Mouse (Mus musculus) lung, embryonic 16.5 days (tissue): Measurements from ENCODE around the gene Nprl2. TPM values are rescaled to one million over a fixed set of nuclear protein-coding genes. Genes with fewer than 3 reads are reported as not detected.

Experiments
- ATAC-seq: fragments of 200-750 bp; cut with Nextera tagmentation; 2 replicates; pipeline ENCODE4 v1.8.0; 2017; ENCODE audit warnings: low read depth, mild to moderate bottlenecking, moderate library complexity
- H3K27ac ChIP-seq: fragments of 300-500 bp; sonication (generic); 2 replicates; pipeline ENCODE4 v1.5.1; 2014; ENCODE audit warnings: mild to moderate bottlenecking, control low read depth, low read length
- H3K27me3 ChIP-seq: fragments of 300-500 bp; sonication (generic); 2 replicates; pipeline ENCODE4 v1.6.1; 2014; ENCODE audit warnings: low read depth, low read length, mixed read lengths; ENCODE audit not compliant: control insufficient read depth, insufficient read depth
- H3K36me3 ChIP-seq: fragments of 300-500 bp; sonication (generic); 2 replicates; pipeline ENCODE4 v1.6.1; 2014; ENCODE audit warnings: low read length; ENCODE audit not compliant: control insufficient read depth, insufficient read depth
- H3K4me1 ChIP-seq: fragments of 300-500 bp; sonication (generic); replicated peaks from 2 replicates; pipeline ENCODE4 v1.6.1; 2014; ENCODE audit warnings: low read length, mixed read lengths; ENCODE audit not compliant: control insufficient read depth, insufficient read depth
- H3K4me2 ChIP-seq: fragments of 300-500 bp; sonication (generic); 2 replicates; pipeline ENCODE4 v1.6.1; 2014; ENCODE audit warnings: low read depth, low read length, control low read depth
- H3K4me3 ChIP-seq: fragments of 300-500 bp; sonication (generic); 2 replicates; pipeline ENCODE4 v1.5.1; 2014; ENCODE audit warnings: mild to moderate bottlenecking, low read length, control low read depth
- H3K9ac ChIP-seq: fragments of 300-500 bp; sonication (generic); 2 replicates; pipeline ENCODE4 v1.6.1; 2014; ENCODE audit warnings: low read length, control low read depth
- H3K9me3 ChIP-seq: fragments of 300-500 bp; sonication (generic); 2 replicates; pipeline ENCODE4 v1.6.1; 2016; ENCODE audit warnings: low read length; ENCODE audit not compliant: control insufficient read depth
- WGBS: fragments of 180-500 bp; shearing (Covaris S2); extraction: QIAGEN DNeasy Blood & Tissue Kit; methylation state at CpG from one replicate; pipeline ENCODE4 v1.1.7; 2014; 5-methylcytosine and 5-hydroxymethylcytosine counted together
- polyA plus RNA-seq: library from polyadenylated mRNA; unstranded; fragments of >200 nt; fragmentation: Nextera tagmentation; extraction: Ambion mirVana; gene quantifications from 2 replicates; pipeline ENCODE4 v1.2.1, GENCODE M21; 2015

Gene Nprl2
- 41.9 and 43.7 TPM in 2 replicates for polyA plus RNA-seq

GRCm38 (mm10) chr9:107541474-107542351 lies at the start of gene Nprl2, which contains the start of gene Cyb561d2:
Gene Nprl2, plus strand, starts transcription at chr9:107542226.
Gene Cyb561d2, minus strand, starts transcription at chr9:107542193.
- Histone ChIP-seq H3K36me3 (peaks cover 32% of the 10 kb centered on the region), H3K4me1 (peaks cover 23% of the 10 kb centered on the region), H3K4me2 (peak within 1 kb of the TSS; percentile 93), H3K27me3 (no peaks in the 10 kb centered on the region), H3K4me3 (peak within 1 kb of the TSS; percentile 67), H3K9ac (peak within 1 kb of the TSS; percentile 81), H3K9me3 (no peaks in the 10 kb centered on the region), H3K27ac (peak within 1 kb of the TSS; percentile 28)
- WGBS = under 1% methylated on average over 46 of the region's 46 CpGs
- peak; percentile 89 for ATAC-seq

DNA sequence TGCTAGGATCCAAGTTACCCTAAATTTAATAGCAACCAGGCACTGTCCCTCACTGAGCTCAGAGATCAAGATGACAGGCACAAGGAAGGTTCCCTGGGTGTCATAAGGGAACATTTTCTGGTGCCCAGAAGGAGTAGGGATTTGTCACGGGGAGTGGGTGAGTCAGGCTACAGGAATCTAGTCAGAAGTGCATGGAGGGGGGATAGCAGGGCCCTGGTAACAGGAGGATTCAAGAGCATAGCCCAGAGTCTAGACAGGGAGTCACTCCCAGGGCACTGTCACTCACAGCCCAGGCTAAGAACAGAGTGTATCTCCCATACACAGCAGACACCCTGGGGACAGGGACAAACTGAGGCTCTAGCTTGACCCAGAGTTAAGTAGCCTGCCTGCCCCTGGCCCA lies 48.5 kb upstream of the Nprl2 start:
- WGBS = 38% methylated on average over 1 of the region's 1 CpGs
- Histone ChIP-seq H3K4me1 (no peaks in the 10 kb centered on the region), H3K4me3 (no peak overlapping the region), H3K4me2 (no peak overlapping the region), H3K9ac (no peak overlapping the region), H3K27ac (no peak overlapping the region), H3K9me3 (no peaks in the 10 kb centered on the region), H3K27me3 (no peaks in the 10 kb centered on the region), H3K36me3 (no peaks in the 10 kb centered on the region)
- ATAC-seq = no peak

DNA sequence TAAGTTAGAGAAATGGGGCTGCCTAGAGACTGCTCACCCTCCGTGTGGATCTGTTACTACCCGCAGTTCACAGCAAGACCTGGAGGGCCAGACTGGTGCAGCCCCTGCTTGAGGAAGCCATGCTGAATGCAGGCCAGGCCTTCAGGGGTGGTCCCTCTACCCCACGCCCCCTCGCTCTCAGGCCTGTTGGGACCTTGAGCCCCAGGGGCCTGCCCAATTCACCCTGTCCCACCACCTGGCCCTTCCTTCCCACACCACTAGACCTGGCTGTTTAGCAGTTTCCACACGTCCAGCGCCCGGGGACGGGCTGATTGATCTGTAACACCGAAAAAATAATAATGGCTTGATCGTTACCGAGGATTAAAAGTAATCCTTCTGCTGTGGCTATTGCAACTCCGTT lies 47.8 kb upstream of the Nprl2 start:
- H3K9me3 ChIP-seq = no peaks in the 10 kb centered on the region
- WGBS = 81% methylated on average over 12 of the region's 12 CpGs
- no peak overlapping the region for H3K9ac ChIP-seq
- no peak overlapping the region for H3K4me2 ChIP-seq
- no peak overlapping the region for H3K4me3 ChIP-seq
- no peak overlapping the region for H3K27ac ChIP-seq
- no peaks in the 10 kb centered on the region for H3K27me3 ChIP-seq
- H3K4me1 ChIP-seq = no peaks in the 10 kb centered on the region
- H3K36me3 ChIP-seq = no peaks in the 10 kb centered on the region
- ATAC-seq = 0 out of 2 replicates have a peak, but pooled peaks have one; percentile 20

DNA sequence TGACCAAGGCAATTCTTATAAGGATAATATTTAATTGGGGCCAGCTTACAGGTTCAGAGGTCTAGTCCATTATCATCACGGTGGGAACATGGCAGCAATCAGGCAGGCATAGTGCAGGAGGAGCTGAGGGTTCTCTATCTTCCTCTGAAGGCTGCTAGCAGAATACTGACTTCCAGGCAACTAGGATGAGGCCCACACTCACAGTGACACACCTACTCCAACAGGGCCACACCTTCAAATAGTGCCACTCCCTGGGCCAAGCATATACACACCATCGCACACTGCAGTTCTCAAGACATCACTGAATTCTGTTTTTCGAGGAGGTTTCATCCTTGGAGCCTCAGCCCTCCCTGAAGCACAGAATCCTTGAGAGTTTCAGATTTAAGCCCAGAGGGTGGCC lies 45.7 kb upstream of the Nprl2 start:
- no peak overlapping the region for H3K4me2 ChIP-seq
- no peak for ATAC-seq
- no peaks in the 10 kb centered on the region for H3K27me3 ChIP-seq
- H3K9ac ChIP-seq = no peak overlapping the region
- no peak overlapping the region for H3K4me3 ChIP-seq
- no peaks in the 10 kb centered on the region for H3K36me3 ChIP-seq
- no peaks in the 10 kb centered on the region for H3K9me3 ChIP-seq
- no peaks in the 10 kb centered on the region for H3K4me1 ChIP-seq
- no peak overlapping the region for H3K27ac ChIP-seq
- 74% methylated on average over 3 of the region's 3 CpGs for WGBS

DNA sequence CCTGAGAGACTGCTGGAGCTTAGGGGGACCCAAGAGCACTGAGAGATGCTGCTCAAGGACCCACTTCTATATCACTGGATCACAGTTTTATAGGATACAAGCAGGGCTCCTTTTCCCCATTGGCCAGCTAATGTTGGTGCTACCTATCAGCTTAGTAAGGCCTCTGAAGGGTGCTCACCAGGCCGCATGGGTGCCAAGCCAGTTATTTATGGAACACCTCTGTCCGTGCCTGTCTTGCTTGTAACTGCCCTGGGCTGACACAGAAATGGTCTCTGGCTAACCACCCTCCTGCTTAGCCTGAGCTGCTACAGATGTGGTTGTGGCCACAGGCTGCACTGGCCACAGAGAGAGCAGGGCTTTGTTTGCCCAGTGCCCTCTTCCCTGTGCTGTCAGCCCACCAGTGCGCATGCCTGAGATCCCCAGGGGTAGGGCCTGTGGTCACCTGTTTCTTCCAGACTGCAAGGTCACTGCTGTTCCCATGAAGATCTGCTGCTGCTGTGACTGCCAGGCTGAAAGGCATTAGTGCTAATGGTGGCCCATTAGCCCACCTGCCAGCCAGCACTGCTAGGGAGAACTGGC lies 41.2 kb upstream of the Nprl2 start:
- Histone ChIP-seq H3K4me2 (no peak overlapping the region), H3K9ac (no peak overlapping the region), H3K27me3 (no peaks in the 10 kb centered on the region), H3K4me3 (no peak overlapping the region), H3K4me1 (no peaks in the 10 kb centered on the region), H3K36me3 (no peaks in the 10 kb centered on the region), H3K27ac (no peak overlapping the region), H3K9me3 (no peaks in the 10 kb centered on the region)
- ATAC-seq = no peak
- 81% methylated on average over 3 of the region's 3 CpGs for WGBS

DNA sequence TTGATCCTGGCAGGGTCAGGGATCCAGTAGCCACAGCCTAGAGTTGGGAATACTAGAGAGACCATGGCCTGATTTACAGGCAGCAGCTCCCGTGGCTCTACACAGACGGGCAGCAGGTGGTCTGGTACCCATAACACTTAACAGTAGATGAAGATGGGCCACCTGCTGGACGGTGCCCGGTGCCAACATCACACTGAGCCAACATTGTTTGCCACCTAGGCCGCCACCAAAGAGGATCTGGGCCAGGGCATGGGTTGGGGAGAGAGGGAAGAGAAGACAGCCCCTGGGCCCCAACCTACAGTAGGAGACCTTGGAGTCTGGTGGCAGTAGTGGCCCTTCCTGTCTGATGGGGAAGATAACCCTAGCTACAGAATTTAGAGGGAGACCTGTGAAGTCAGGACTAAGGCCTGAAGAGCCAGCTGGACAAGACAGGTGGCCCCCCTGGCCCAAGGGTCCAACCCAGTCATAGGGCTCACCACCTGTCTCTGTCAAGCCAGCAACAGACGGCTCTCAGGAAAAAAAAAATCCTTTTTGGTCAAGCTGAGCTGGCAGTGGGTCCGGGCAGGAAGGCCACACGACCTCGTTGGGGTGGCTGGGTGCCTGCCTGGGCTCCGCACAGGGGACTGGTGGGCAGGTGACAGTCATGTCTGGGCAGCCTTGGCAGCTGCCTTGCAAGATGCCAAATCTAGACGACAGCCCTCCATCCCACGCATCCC lies 39.7 kb upstream of the Nprl2 start:
- no peak for ATAC-seq
- H3K27me3 ChIP-seq = no peaks in the 10 kb centered on the region
- H3K27ac ChIP-seq = no peak overlapping the region
- 86% methylated on average over 12 of the region's 12 CpGs for WGBS
- no peaks in the 10 kb centered on the region for H3K9me3 ChIP-seq
- no peak overlapping the region for H3K4me3 ChIP-seq
- H3K36me3 ChIP-seq = no peaks in the 10 kb centered on the region
- H3K4me2 ChIP-seq = no peak overlapping the region
- no peaks in the 10 kb centered on the region for H3K4me1 ChIP-seq
- no peak overlapping the region for H3K9ac ChIP-seq

- Histone ChIP-seq H3K27ac (no peak overlapping the region), H3K4me1 (no peaks in the 10 kb centered on the region), H3K27me3 (no peaks in the 10 kb centered on the region), H3K36me3 (no peaks in the 10 kb centered on the region), H3K9ac (no peak overlapping the region), H3K4me3 (no peak overlapping the region), H3K4me2 (no peak overlapping the region), H3K9me3 (no peaks in the 10 kb centered on the region)
- ATAC-seq = no peak
- WGBS = 67% methylated on average over 19 of the region's 19 CpGs
Observed at GRCm38 (mm10) chr9:107504662-107505537, 37.1 kb upstream of the Nprl2 start.

DNA sequence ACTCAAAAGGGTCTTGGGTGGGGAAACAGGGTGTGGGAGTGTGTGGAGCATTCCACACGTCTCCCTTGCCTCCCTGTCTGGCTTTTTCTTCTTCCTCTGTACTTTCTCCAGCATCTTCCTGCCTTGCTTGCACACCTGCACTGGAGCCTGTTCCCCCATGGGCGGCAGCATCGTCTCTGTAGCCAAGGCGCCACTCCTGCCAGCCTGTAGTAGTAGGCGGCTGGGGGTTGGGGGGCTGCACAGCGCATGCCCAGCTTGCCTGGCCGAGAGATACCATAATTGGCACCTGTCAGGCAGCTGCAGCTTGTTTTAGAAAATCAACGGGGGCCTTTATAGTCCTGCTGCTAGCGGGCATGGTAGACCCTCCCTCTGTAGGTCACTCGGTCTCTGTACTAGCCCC lies 33.8 kb upstream of the Nprl2 start:
- Histone ChIP-seq H3K27ac (no peak overlapping the region), H3K9ac (no peak overlapping the region), H3K4me2 (no peak overlapping the region), H3K36me3 (no peaks in the 10 kb centered on the region), H3K4me1 (no peaks in the 10 kb centered on the region), H3K9me3 (no peaks in the 10 kb centered on the region), H3K27me3 (no peaks in the 10 kb centered on the region), H3K4me3 (no peak overlapping the region)
- 49% methylated on average over 10 of the region's 10 CpGs for WGBS
- no peak for ATAC-seq
